Mouse (Mus musculus) CH12.LX (cell line): ENCODE measurements at regions not wholly inside any gene's neighbourhood (a gene's known extent, or its start where the extent isn't known, plus 50 kb on each side); places are given as distances from the start of the nearest gene placed in this dataset.

Experiments
- DNase-seq: peaks from one replicate; pipeline ENCODE4 v3.0.0-alpha.2; 2013; ENCODE audit errors: extremely low read depth
- H3K27ac ChIP-seq: 2 replicates; pipeline ENCODE4 v1.5.1; 2012; ENCODE audit warnings: low read depth, mild to moderate bottlenecking, control low read depth, moderate library complexity; ENCODE audit not compliant: insufficient read depth
- H3K27me3 ChIP-seq: replicated peaks from 2 replicates; pipeline ENCODE3; 2012; ENCODE audit warnings: inconsistent platforms
- H3K36me3 ChIP-seq, 2 experiments: replicated peaks in 1 of 2; 2 replicates each; pipeline versions ENCODE3 to v1.6.1; 2012; ENCODE audit warnings: inconsistent platforms in 1 of 2, low read length in 1 of 2, mild to moderate bottlenecking in 1 of 2, mixed read lengths in 1 of 2, moderate library complexity in 1 of 2; ENCODE audit not compliant: control insufficient read depth in 1 of 2, insufficient read depth in 1 of 2
- H3K4me1 ChIP-seq, 2 experiments: 2 replicates each; pipeline ENCODE4 v1.6.1; 2012; ENCODE audit warnings: inconsistent platforms in 1 of 2, moderate library complexity in 1 of 2; ENCODE audit not compliant: insufficient read depth in 2 of 2, control insufficient read depth in 1 of 2
- H3K4me2 ChIP-seq: 2 replicates; pipeline ENCODE4 v1.6.1; 2012; ENCODE audit warnings: low read depth, mild to moderate bottlenecking, control low read depth; ENCODE audit not compliant: poor library complexity, insufficient read depth, severe bottlenecking
- H3K4me3 ChIP-seq, 3 experiments: fragments of 150-350 bp in 1 of 3; sonication (generic) in 1 of 3; replicated peaks in 1 of 3; 2 replicates each; pipeline versions ENCODE3 to v1.5.1; 2011 to 2012; ENCODE audit warnings: low read depth in 2 of 3, low read length in 2 of 3, mild to moderate bottlenecking in 2 of 3, moderate library complexity in 2 of 3, control low read depth in 1 of 3, improper control_type of control experiment in 1 of 3, inconsistent platforms in 1 of 3, mixed read lengths in 1 of 3; ENCODE audit not compliant: poor library complexity in 1 of 3
- H3K79me2 ChIP-seq: replicated peaks from 2 replicates; pipeline ENCODE4 v1.6.1; 2012; ENCODE audit warnings: mild to moderate bottlenecking, moderate library complexity; ENCODE audit not compliant: control insufficient read depth, poor library complexity, insufficient read depth, severe bottlenecking; ENCODE audit errors: extremely low read depth
- H3K9ac ChIP-seq: 2 replicates; pipeline ENCODE4 v1.6.1; 2012; ENCODE audit warnings: low read depth, mild to moderate bottlenecking, control low read depth, moderate library complexity; ENCODE audit not compliant: insufficient read depth
- H3K9me3 ChIP-seq: replicated peaks from 2 replicates; pipeline ENCODE3; 2012; ENCODE audit warnings: low read length, inconsistent platforms, mixed read lengths
- CHD2 ChIP-seq: IDR thresholded peaks from 2 replicates; pipeline ENCODE4 v1.6.1; 2011; ENCODE audit warnings: low read length, improper control_type of control experiment
- CTCF ChIP-seq, 2 experiments: IDR thresholded peaks in 1 of 2; conservative IDR thresholded peaks in 1 of 2; 2 replicates each; pipeline ENCODE4 v1.5.1; 2011 to 2012; ENCODE audit warnings: low read depth in 2 of 2, low read length in 2 of 2, improper control_type of control experiment in 1 of 2, inconsistent platforms in 1 of 2, mild to moderate bottlenecking in 1 of 2, moderate library complexity in 1 of 2
- E2F4 ChIP-seq: IDR thresholded peaks from 2 replicates; pipeline ENCODE4 v1.6.1; 2011; ENCODE audit warnings: low read depth, low read length, improper control_type of control experiment; ENCODE audit not compliant: insufficient replicate concordance
- ELF1 ChIP-seq: IDR thresholded peaks from 2 replicates; pipeline ENCODE4 v1.6.1; 2014; ENCODE audit warnings: low read depth, mild to moderate bottlenecking, inconsistent platforms, low read length, improper control_type of control experiment
- ETS1 ChIP-seq: conservative IDR thresholded peaks from 2 replicates; pipeline ENCODE4 v1.6.1; 2012; ENCODE audit warnings: low read depth, mild to moderate bottlenecking, inconsistent platforms, low read length, improper control_type of control experiment, moderate library complexity
- HCFC1 ChIP-seq: IDR thresholded peaks from 2 replicates; pipeline ENCODE4 v1.6.1; 2012; ENCODE audit warnings: low read depth, mild to moderate bottlenecking, inconsistent platforms, low read length, improper control_type of control experiment
- JUND ChIP-seq: conservative IDR thresholded peaks from 2 replicates; pipeline ENCODE4 v1.6.1; 2011; ENCODE audit warnings: low read depth, low read length, improper control_type of control experiment
- KAT2A ChIP-seq: IDR thresholded peaks from 2 replicates; pipeline ENCODE4 v1.6.1; 2012; ENCODE audit warnings: low read length, improper control_type of control experiment, inconsistent platforms; ENCODE audit not compliant: insufficient replicate concordance
- MAFK ChIP-seq: IDR thresholded peaks from 2 replicates; pipeline ENCODE4 v1.6.1; 2011; ENCODE audit warnings: low read length, improper control_type of control experiment; ENCODE audit not compliant: insufficient replicate concordance
- MAZ ChIP-seq: IDR thresholded peaks from 2 replicates; pipeline ENCODE4 v1.6.1; 2012; ENCODE audit warnings: low read depth, mild to moderate bottlenecking, inconsistent platforms, low read length, improper control_type of control experiment, moderate library complexity
- NRF1 ChIP-seq: IDR thresholded peaks from 2 replicates; pipeline ENCODE4 v1.6.1; 2014; ENCODE audit warnings: low read depth, mild to moderate bottlenecking, inconsistent platforms, low read length, improper control_type of control experiment, moderate library complexity
- PAX5 ChIP-seq: IDR thresholded peaks from 2 replicates; pipeline ENCODE4 v1.6.1; 2012; ENCODE audit warnings: low read length, inconsistent platforms, mixed read lengths
- POLR2A ChIP-seq: IDR thresholded peaks from 2 replicates; pipeline ENCODE4 v1.6.1; 2011; ENCODE audit warnings: low read depth, mild to moderate bottlenecking, improper control_type of control experiment, low read length
- POLR2AphosphoS2 ChIP-seq: IDR thresholded peaks from 2 replicates; pipeline ENCODE4 v1.6.1; 2011; ENCODE audit warnings: low read depth, low read length, improper control_type of control experiment
- RAD21 ChIP-seq: IDR thresholded peaks from 2 replicates; pipeline ENCODE4 v1.6.1; 2011; ENCODE audit warnings: low read depth, mild to moderate bottlenecking, low read length, improper control_type of control experiment, moderate library complexity
- TBP ChIP-seq: conservative IDR thresholded peaks from 2 replicates; pipeline ENCODE4 v1.6.1; 2011; ENCODE audit warnings: low read depth, low read length, improper control_type of control experiment
- TCF12 ChIP-seq: IDR thresholded peaks from 2 replicates; pipeline ENCODE4 v1.6.1; 2014; ENCODE audit warnings: low read depth, mild to moderate bottlenecking, inconsistent platforms, low read length, improper control_type of control experiment
- UBTF ChIP-seq: IDR thresholded peaks from 2 replicates; pipeline ENCODE4 v1.6.1; 2012; ENCODE audit warnings: low read depth, mild to moderate bottlenecking, inconsistent platforms, low read length, improper control_type of control experiment, moderate library complexity
- ZNF384 ChIP-seq: IDR thresholded peaks from 2 replicates; pipeline ENCODE4 v1.6.1; 2012; ENCODE audit warnings: low read depth, low read length, improper control_type of control experiment, inconsistent platforms
- dilution Hi-C: fragments of 300-500 bp; cut with MboI; formaldehyde crosslinking; loops from 2 replicates; pipeline ENCODE4 v1.14.3; 2020; ENCODE audit warnings: low sequenced_read_pairs; ENCODE audit not compliant: extremely low pct_unique_long_range_greater_than_20kb, extremely low pct_ligation_motif_present
- in situ Hi-C: fragments of 300-500 bp; cut with MboI; formaldehyde crosslinking; loops from 3 replicates; pipeline ENCODE4 v1.14.3; 2019; ENCODE audit warnings: low sequenced_read_pairs, low pct_ligation_motif_present, low pct_unique_long_range_greater_than_20kb, mixed read lengths

DNA sequence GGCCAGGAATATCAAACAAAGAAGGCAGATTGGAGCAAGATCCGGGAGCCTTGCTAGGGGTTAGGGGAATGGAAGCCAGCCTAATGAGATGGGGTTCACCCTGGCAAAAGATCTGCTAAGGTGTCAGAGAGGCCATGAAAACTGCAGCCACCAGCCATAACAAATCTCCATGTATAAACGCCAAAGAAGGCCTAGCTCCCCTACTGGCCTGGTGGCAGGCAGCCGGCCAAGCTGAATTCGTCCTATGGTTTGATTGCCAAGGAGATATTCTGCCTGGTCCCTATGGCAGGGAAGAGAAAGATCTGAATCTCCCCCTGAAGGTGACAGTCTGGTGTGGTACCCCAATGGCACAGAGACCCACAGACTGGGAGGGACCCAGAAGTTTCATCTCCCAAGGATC, 104.8 kb upstream of the E030018B13Rik start:
- TF ChIP-seq HCFC1 (no peak), UBTF (no peak), TCF12 (no peak), RAD21 (no peak), KAT2A (no peak), JUND (no peak), CHD2 (no peak), POLR2AphosphoS2 (no peak), NRF1 (no peak), PAX5 (no peak), MAFK (no peak), CTCF (conservative IDR thresholded peaks at IDR 0.05 in 1 of 2, IDR thresholded peaks at IDR 0.05 in 1 of 2; ENCODE audit: low read depth in 2 of 2, low read length in 2 of 2) (no peak), E2F4 (no peak), POLR2A (no peak), ETS1 (no peak)
- in situ Hi-C loops: no loop called here

DNA sequence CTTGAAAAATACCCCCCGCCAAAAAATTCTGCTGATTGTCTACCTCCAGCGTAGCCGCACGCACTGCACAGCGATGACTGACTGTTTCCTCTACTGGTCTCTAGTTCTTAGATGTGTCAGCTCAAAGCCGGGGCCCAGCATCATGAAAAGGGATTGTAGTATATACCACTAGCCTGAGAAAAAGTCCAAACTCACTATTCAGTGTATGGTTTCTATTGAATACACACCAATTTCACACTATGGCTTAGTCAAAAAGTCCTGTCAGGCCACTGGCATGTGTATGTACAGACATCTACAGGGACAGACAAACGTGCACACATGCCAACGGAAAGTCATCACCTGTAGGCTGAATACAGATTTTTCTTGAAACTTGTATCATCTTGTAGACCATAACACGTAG, 101.1 kb upstream of the E030018B13Rik start:
- Histone ChIP-seq H3K4me2 (no peak overlapping the region), H3K27ac (no peak overlapping the region), H3K36me3 (no peaks in the 10 kb centered on the region), H3K27me3 (no peaks in the 10 kb centered on the region), H3K9me3 (no peaks in the 10 kb centered on the region), H3K4me3 (no peak overlapping the region), H3K79me2 (no peaks in the 10 kb centered on the region), H3K4me1 (peaks cover 8 to 15% of the 10 kb centered on the region in 2 experiments), H3K9ac (no peak overlapping the region)
- in situ Hi-C loops (no loop called here), dilution Hi-C loops (no loop called here)
- no peak for DNase-seq
- TF ChIP-seq TBP: no peak
- no peak for TF ChIP-seq NRF1
- no peak for TF ChIP-seq ELF1
- TF ChIP-seq ETS1: no peak
- TF ChIP-seq MAZ: no peak
- TF ChIP-seq ZNF384: no peak
- TF ChIP-seq TCF12: no peak

More for the DNA sequence above, 104.8 kb upstream of the E030018B13Rik start:
- no peak overlapping the region for H3K9ac ChIP-seq
- no peaks in the 10 kb centered on the region for H3K36me3 ChIP-seq
- H3K4me1 ChIP-seq: peaks cover 4 to 7% of the 10 kb centered on the region in 2 experiments
- H3K4me3 ChIP-seq: no peak overlapping the region
- no peaks in the 10 kb centered on the region for H3K9me3 ChIP-seq
- dilution Hi-C loops: no loop called here
- H3K27me3 ChIP-seq: no peaks in the 10 kb centered on the region
- H3K27ac ChIP-seq: no peak overlapping the region
- no peaks in the 10 kb centered on the region for H3K79me2 ChIP-seq
- DNase-seq: no peak
- no peak overlapping the region for H3K4me2 ChIP-seq
